Mouse (Mus musculus) layer of hippocampus, adult 2 months (tissue): ENCODE results near the gene Anp32a. TPM values are rescaled to one million over a fixed set of nuclear protein-coding genes. Genes with fewer than 3 reads are reported as not detected.
A peak's percentile ranks its signal among the peaks of the same experiment; 100 is the strongest.

ENCODE experiments used
- DNase-seq, 2 experiments: peaks; one replicate each; pipeline ENCODE4 v3.0.0; 2022; ENCODE audit warnings: low spot score in 2 of 2
- H3K27ac ChIP-seq: fragments of 200-600 bp; 2 replicates; pipeline ENCODE4 v1.8.1; 2022
- H3K4me3 ChIP-seq: fragments of 200-600 bp; 2 replicates; pipeline ENCODE4 v1.8.1; 2022; ENCODE audit warnings: mild to moderate bottlenecking
- CTCF ChIP-seq: fragments of 200-600 bp; conservative IDR thresholded peaks from 2 replicates; pipeline ENCODE4 v1.8.1; 2022; ENCODE audit warnings: antibody characterized with exemption, mild to moderate bottlenecking, moderate library complexity
- total RNA-seq, 2 experiments: library from RNA; stranded (reverse); gene quantifications; 2 replicates each; pipeline ENCODE4 v1.2.3; 2021

The Anp32a gene
- total RNA-seq, 2 experiments from 2014 or later: 350 to 351 TPM

- DNase-seq: peak in 1 of 2 experiments; percentile 35
- Histone ChIP-seq H3K27ac (peak overlapping the region; percentile 100), H3K4me3 (peak overlapping the region; percentile 87)
- TF ChIP-seq CTCF: no peak
These were observed 778 bp downstream of the Anp32a start for GRCm38 (mm10) chr9:62341701-62342440.

GRCm38 (mm10) chr9:62342441-62343191 lies 1.5 kb downstream of the Anp32a start:
- peak overlapping the region; percentile 87 for H3K4me3 ChIP-seq
- peak overlapping the region; percentile 100 for H3K27ac ChIP-seq
- DNase-seq: peak in 1 of 2 experiments; percentile 32
- no peak for TF ChIP-seq CTCF

GRCm38 (mm10) chr9:62343192-62343903 lies 2.3 kb downstream of the Anp32a start:
- Histone ChIP-seq H3K4me3 (peak overlapping the region; percentile 87), H3K27ac (peak overlapping the region; percentile 100)
- TF ChIP-seq CTCF: no peak
- peak; percentile 67 to 75 for DNase-seq

- Histone ChIP-seq H3K4me3 (peak overlapping the region; percentile 87), H3K27ac (peak overlapping the region; percentile 100)
- no peak for TF ChIP-seq CTCF
- peak; percentile 44 to 72 for DNase-seq
These were observed 2.9 kb downstream of the Anp32a start for GRCm38 (mm10) chr9:62343904-62344491.

GRCm38 (mm10) chr9:62344545-62344944 lies 3.5 kb downstream of the Anp32a start:
- no peak for TF ChIP-seq CTCF
- peak; percentile 44 to 50 for DNase-seq
- Histone ChIP-seq H3K27ac (peak overlapping the region; percentile 100), H3K4me3 (peak overlapping the region; percentile 87)

GRCm38 (mm10) chr9:62345081-62345481 lies 4.0 kb downstream of the Anp32a start:
- Histone ChIP-seq H3K4me3 (peak overlapping the region; percentile 87), H3K27ac (peak overlapping the region; percentile 100)
- DNase-seq: no peak
- TF ChIP-seq CTCF: no peak

GRCm38 (mm10) chr9:62345633-62346387 lies 4.7 kb downstream of the Anp32a start:
- no peak for TF ChIP-seq CTCF
- Histone ChIP-seq H3K4me3 (peak overlapping the region; percentile 87), H3K27ac (peak overlapping the region; percentile 100)
- DNase-seq: no peak

- TF ChIP-seq CTCF: no peak
- DNase-seq: no peak
- Histone ChIP-seq H3K4me3 (peak overlapping the region; percentile 87), H3K27ac (peak overlapping the region; percentile 100)
These were observed 5.2 kb downstream of the Anp32a start for GRCm38 (mm10) chr9:62346388-62346679.

GRCm38 (mm10) chr9:62347201-62347600 lies 6.1 kb downstream of the Anp32a start:
- no peak for DNase-seq
- TF ChIP-seq CTCF: no peak
- Histone ChIP-seq H3K27ac (0 out of 2 replicates have a peak overlapping the region, but pooled peaks have one; percentile 8), H3K4me3 (no peak overlapping the region)

GRCm38 (mm10) chr9:62348050-62348449 lies 7.0 kb downstream of the Anp32a start:
- TF ChIP-seq CTCF: no peak
- peak overlapping the region; percentile 47; the same call in 1 of the 2 replicates for H3K27ac ChIP-seq
- no peak for DNase-seq
- H3K4me3 ChIP-seq: no peak overlapping the region

- TF ChIP-seq CTCF: no peak
- no peak overlapping the region for H3K4me3 ChIP-seq
- peak overlapping the region; percentile 40; the same call in 1 of the 2 replicates for H3K27ac ChIP-seq
- no peak for DNase-seq
These were observed 7.4 kb downstream of the Anp32a start for GRCm38 (mm10) chr9:62348467-62348985.

GRCm38 (mm10) chr9:62349250-62349649 lies 8.2 kb downstream of the Anp32a start:
- H3K27ac ChIP-seq: peak overlapping the region; percentile 40
- no peak for TF ChIP-seq CTCF
- no peak for DNase-seq
- H3K4me3 ChIP-seq: peak overlapping the region; percentile 9; the same call in 1 of the 2 replicates
